Mouse (Mus musculus) MEL (cell line): ENCODE measurements around the gene Acat1.

Source experiments
- BHLHE40 ChIP-seq: IDR thresholded peaks from 2 replicates; pipeline ENCODE4 v1.6.1; 2012; ENCODE audit warnings: low read depth, mild to moderate bottlenecking, inconsistent platforms, low read length, improper control_type of control experiment, borderline replicate concordance
- CTCF ChIP-seq, 3 experiments: IDR thresholded peaks in 2 of 3; conservative IDR thresholded peaks in 1 of 3; 2 replicates each; pipeline ENCODE4 v1.5.1; 2011 to 2012; ENCODE audit warnings: low read length in 3 of 3, low read depth in 2 of 3, mild to moderate bottlenecking in 2 of 3, improper control_type of control experiment in 1 of 3, inconsistent platforms in 1 of 3, mixed read lengths in 1 of 3, moderate library complexity in 1 of 3; ENCODE audit not compliant: control insufficient read depth in 1 of 3, insufficient read depth in 1 of 3, poor library complexity in 1 of 3, severe bottlenecking in 1 of 3
- EP300 ChIP-seq, 2 experiments: IDR thresholded peaks; 2 replicates each; pipeline ENCODE4 v1.6.1; 2011; ENCODE audit warnings: improper control_type of control experiment in 2 of 2, low read length in 2 of 2, low read depth in 1 of 2, mild to moderate bottlenecking in 1 of 2
- GABPA ChIP-seq: IDR thresholded peaks from 2 replicates; pipeline ENCODE4 v1.6.1; 2012; ENCODE audit warnings: low read depth, mild to moderate bottlenecking, inconsistent platforms, low read length, improper control_type of control experiment, moderate library complexity
- HCFC1 ChIP-seq: IDR thresholded peaks from 2 replicates; pipeline ENCODE4 v1.6.1; 2012; ENCODE audit warnings: low read depth, mild to moderate bottlenecking, inconsistent platforms, low read length, improper control_type of control experiment, moderate library complexity
- JUND ChIP-seq: IDR thresholded peaks from 2 replicates; pipeline ENCODE4 v1.6.1; 2011; ENCODE audit warnings: low read depth, mild to moderate bottlenecking, improper control_type of control experiment, low read length
- MAX ChIP-seq: IDR thresholded peaks from 2 replicates; pipeline ENCODE4 v1.6.1; 2011; ENCODE audit warnings: low read length, improper control_type of control experiment
- MYC ChIP-seq: IDR thresholded peaks from 2 replicates; pipeline ENCODE4 v1.6.1; 2011; ENCODE audit warnings: low read depth, mild to moderate bottlenecking, low read length, improper control_type of control experiment, moderate library complexity
- POLR2A ChIP-seq, 2 experiments: IDR thresholded peaks; 2 replicates each; pipeline ENCODE4 v1.6.1; 2011 to 2012; ENCODE audit warnings: low read length in 2 of 2, mild to moderate bottlenecking in 2 of 2, control low read depth in 1 of 2, improper control_type of control experiment in 1 of 2, low read depth in 1 of 2, moderate library complexity in 1 of 2; ENCODE audit not compliant: control insufficient read depth in 1 of 2, insufficient read depth in 1 of 2, poor library complexity in 1 of 2
- POLR2AphosphoS2 ChIP-seq: IDR thresholded peaks from 2 replicates; pipeline ENCODE4 v1.6.1; 2011; ENCODE audit warnings: low read length, improper control_type of control experiment
- SIN3A ChIP-seq: IDR thresholded peaks from 2 replicates; pipeline ENCODE4 v1.6.1; 2012; ENCODE audit warnings: low read length, improper control_type of control experiment, inconsistent platforms
- TAL1 ChIP-seq: IDR thresholded peaks from 2 replicates; pipeline ENCODE4 v1.6.1; 2012; ENCODE audit warnings: mild to moderate bottlenecking, inconsistent platforms, low read length, moderate library complexity, mixed read lengths
- USF1 ChIP-seq: IDR thresholded peaks from 2 replicates; pipeline ENCODE4 v1.6.1; 2014; ENCODE audit warnings: low read depth, mild to moderate bottlenecking, inconsistent platforms, low read length, improper control_type of control experiment, moderate library complexity
- ZMIZ1 ChIP-seq: IDR thresholded peaks from 2 replicates; pipeline ENCODE4 v1.6.1; 2012; ENCODE audit warnings: low read depth, mild to moderate bottlenecking, inconsistent platforms, low read length, improper control_type of control experiment, moderate library complexity

DNA sequence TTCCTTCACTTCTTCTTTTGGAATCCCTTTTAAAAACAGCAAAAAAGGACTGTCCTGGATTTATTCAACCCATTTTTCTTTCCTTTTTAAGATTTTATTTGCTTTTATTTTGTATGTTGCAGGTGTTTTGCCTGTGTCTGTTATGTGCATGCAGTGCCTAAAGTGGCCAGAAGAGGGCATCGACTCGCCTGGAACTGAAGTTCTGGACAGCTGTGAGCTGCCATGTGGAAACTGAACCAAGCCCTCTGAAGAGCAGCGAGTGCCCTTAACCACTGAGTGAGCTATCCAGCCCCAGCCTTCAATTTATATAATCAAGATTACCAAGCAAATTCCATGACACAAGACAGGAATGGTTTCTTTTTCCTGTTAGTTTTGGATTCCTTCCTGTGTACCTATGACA is 15.4 kb downstream of the Acat1 start:
- TF ChIP-seq USF1 (no peak), POLR2A (IDR thresholded peaks at IDR 0.05; ENCODE audit: control insufficient read depth in 1 of 2, insufficient read depth in 1 of 2, low read depth in 1 of 2, low read length in 2 of 2, poor library complexity in 1 of 2) (no peak), CTCF (IDR thresholded peaks at IDR 0.05 in 2 of 3, conservative IDR thresholded peaks at IDR 0.05 in 1 of 3; ENCODE audit: control insufficient read depth in 1 of 3, insufficient read depth in 1 of 3, low read depth in 2 of 3, low read length in 3 of 3, poor library complexity in 1 of 3, severe bottlenecking in 1 of 3) (peak; percentile 68 to 72 (median 71)), ZMIZ1 (no peak), TAL1 (no peak), MYC (peak; percentile 59), HCFC1 (no peak), GABPA (no peak), JUND (no peak), MAX (no peak), BHLHE40 (no peak), SIN3A (0 out of 2 replicates have a peak, but pooled peaks have one; percentile 32), POLR2AphosphoS2 (no peak), EP300 (IDR thresholded peaks at IDR 0.05; ENCODE audit: low read depth in 1 of 2, low read length in 2 of 2) (no peak)
